Mouse (Mus musculus) lung, embryonic 16.5 days (tissue): ENCODE data around the gene Plppr1. TPM values are rescaled to one million over a fixed set of nuclear protein-coding genes. Genes with fewer than 3 reads are reported as not detected.

Source experiments
- ATAC-seq: fragments of 200-750 bp; cut with Nextera tagmentation; 2 replicates; pipeline ENCODE4 v1.8.0; 2017; ENCODE audit warnings: low read depth, mild to moderate bottlenecking, moderate library complexity
- H3K27ac ChIP-seq: fragments of 300-500 bp; sonication (generic); 2 replicates; pipeline ENCODE4 v1.5.1; 2014; ENCODE audit warnings: mild to moderate bottlenecking, control low read depth, low read length
- H3K27me3 ChIP-seq: fragments of 300-500 bp; sonication (generic); 2 replicates; pipeline ENCODE4 v1.6.1; 2014; ENCODE audit warnings: low read depth, low read length, mixed read lengths; ENCODE audit not compliant: control insufficient read depth, insufficient read depth
- H3K36me3 ChIP-seq: fragments of 300-500 bp; sonication (generic); 2 replicates; pipeline ENCODE4 v1.6.1; 2014; ENCODE audit warnings: low read length; ENCODE audit not compliant: control insufficient read depth, insufficient read depth
- H3K4me1 ChIP-seq: fragments of 300-500 bp; sonication (generic); replicated peaks from 2 replicates; pipeline ENCODE4 v1.6.1; 2014; ENCODE audit warnings: low read length, mixed read lengths; ENCODE audit not compliant: control insufficient read depth, insufficient read depth
- H3K4me2 ChIP-seq: fragments of 300-500 bp; sonication (generic); 2 replicates; pipeline ENCODE4 v1.6.1; 2014; ENCODE audit warnings: low read depth, low read length, control low read depth
- H3K4me3 ChIP-seq: fragments of 300-500 bp; sonication (generic); 2 replicates; pipeline ENCODE4 v1.5.1; 2014; ENCODE audit warnings: mild to moderate bottlenecking, low read length, control low read depth
- H3K9ac ChIP-seq: fragments of 300-500 bp; sonication (generic); 2 replicates; pipeline ENCODE4 v1.6.1; 2014; ENCODE audit warnings: low read length, control low read depth
- H3K9me3 ChIP-seq: fragments of 300-500 bp; sonication (generic); 2 replicates; pipeline ENCODE4 v1.6.1; 2016; ENCODE audit warnings: low read length; ENCODE audit not compliant: control insufficient read depth
- WGBS: fragments of 180-500 bp; shearing (Covaris S2); extraction: QIAGEN DNeasy Blood & Tissue Kit; methylation state at CpG from one replicate; pipeline ENCODE4 v1.1.7; 2014; 5-methylcytosine and 5-hydroxymethylcytosine counted together
- polyA plus RNA-seq: library from polyadenylated mRNA; unstranded; fragments of >200 nt; fragmentation: Nextera tagmentation; extraction: Ambion mirVana; gene quantifications from 2 replicates; pipeline ENCODE4 v1.2.1, GENCODE M21; 2015

Plppr1 gene
- polyA plus RNA-seq, 1 experiment from 2014 or later: 0.98 TPM

DNA sequence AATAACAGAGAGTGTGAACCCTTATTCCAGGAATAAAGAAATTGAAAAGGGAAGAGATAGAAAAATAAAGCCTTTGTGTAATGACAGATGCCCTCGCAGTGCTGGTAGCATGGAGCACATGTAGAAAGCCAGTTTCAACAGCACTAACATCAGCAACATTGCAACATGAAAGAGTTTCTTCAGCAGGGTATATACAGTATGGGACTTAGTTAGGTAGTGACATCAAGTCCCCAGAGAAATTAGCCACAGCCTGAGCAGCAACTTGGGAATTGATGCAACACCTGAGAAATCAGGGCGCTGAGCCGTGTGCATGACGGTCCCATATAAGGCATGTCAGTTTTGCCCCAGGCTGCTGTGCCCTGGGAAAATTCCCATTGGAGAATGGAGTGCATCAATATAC is 179.0 kb downstream of the Plppr1 start:
- H3K9ac ChIP-seq: no peak overlapping the region
- ATAC-seq: no peak
- H3K27ac ChIP-seq: no peak overlapping the region
- H3K4me3 ChIP-seq: no peak overlapping the region
- H3K27me3 ChIP-seq: no peaks in the 10 kb centered on the region
- H3K9me3 ChIP-seq: no peaks in the 10 kb centered on the region
- no peaks in the 10 kb centered on the region for H3K4me1 ChIP-seq
- no peak overlapping the region for H3K4me2 ChIP-seq
- WGBS: 95% methylated on average over 4 of the region's 4 CpGs
- no peaks in the 10 kb centered on the region for H3K36me3 ChIP-seq

DNA sequence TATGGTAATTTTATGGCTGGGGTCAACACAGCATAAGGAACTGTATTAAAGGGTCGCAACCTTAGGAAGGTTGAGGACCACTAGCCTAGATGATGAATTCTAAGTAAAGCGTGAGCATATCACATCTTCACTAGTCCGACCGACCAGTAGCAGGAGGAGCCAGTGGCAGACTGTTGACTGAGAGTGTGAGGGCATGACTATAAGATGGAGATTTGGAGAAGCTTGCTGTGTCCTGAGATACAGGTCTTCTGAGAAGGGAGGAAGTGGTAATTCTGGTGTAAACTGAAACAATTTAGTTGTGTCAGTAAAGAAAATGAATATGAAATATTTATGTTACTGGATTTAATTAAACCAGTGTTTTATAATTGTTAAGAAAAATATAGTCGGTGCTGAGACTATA is 180.4 kb downstream of the Plppr1 start:
- no peak for ATAC-seq
- Histone ChIP-seq H3K36me3 (no peaks in the 10 kb centered on the region), H3K4me2 (no peak overlapping the region), H3K4me3 (no peak overlapping the region), H3K27ac (no peak overlapping the region), H3K27me3 (no peaks in the 10 kb centered on the region), H3K4me1 (no peaks in the 10 kb centered on the region), H3K9ac (no peak overlapping the region), H3K9me3 (no peaks in the 10 kb centered on the region)
- WGBS: 79% methylated on average over 5 of the region's 5 CpGs

DNA sequence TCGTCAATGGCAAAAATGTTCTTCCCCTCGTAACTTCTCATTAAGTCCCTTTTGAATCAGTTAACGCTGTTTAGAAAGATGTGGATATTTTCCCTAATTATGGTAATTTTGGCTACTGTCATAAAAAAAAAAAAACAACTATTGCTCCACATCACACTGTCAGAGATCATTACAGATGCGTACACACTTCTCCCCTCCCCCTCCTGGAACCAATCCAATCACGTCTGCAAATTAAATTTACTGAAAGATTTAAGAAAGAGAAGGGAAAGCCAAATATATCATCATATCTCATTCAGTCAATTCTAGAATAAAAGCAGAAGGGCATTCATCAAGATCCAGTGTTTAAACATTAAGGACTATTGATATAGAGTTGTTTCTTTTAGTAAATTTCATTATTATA is 185.7 kb downstream of the Plppr1 start:
- H3K4me1 ChIP-seq: no peaks in the 10 kb centered on the region
- WGBS: 66% methylated on average over 5 of the region's 5 CpGs
- no peaks in the 10 kb centered on the region for H3K27me3 ChIP-seq
- H3K9me3 ChIP-seq: no peaks in the 10 kb centered on the region
- no peak overlapping the region for H3K27ac ChIP-seq
- H3K36me3 ChIP-seq: no peaks in the 10 kb centered on the region
- no peak overlapping the region for H3K9ac ChIP-seq
- H3K4me3 ChIP-seq: no peak overlapping the region
- H3K4me2 ChIP-seq: no peak overlapping the region
- ATAC-seq: no peak

DNA sequence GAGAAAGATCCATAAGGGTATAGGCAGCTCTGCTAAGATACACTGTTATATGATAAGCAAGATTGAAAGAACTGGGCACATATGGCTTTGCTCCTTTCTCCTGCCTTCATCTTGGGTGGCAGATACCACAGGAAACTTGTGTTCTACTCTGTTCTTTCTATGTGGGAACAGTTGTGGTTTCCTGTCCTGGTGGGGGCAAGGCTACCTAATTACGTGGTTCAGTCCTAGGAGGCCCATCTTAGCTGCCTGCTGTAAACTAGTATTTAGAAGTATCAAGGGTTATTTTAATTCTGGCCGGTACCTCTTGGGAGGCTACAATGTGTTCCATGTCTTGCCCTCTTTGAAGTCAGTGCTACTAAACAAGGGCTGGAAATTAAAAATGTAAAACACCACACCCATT is 186.2 kb downstream of the Plppr1 start:
- no peak overlapping the region for H3K9ac ChIP-seq
- no peak for ATAC-seq
- no peak overlapping the region for H3K4me2 ChIP-seq
- no peaks in the 10 kb centered on the region for H3K36me3 ChIP-seq
- H3K27me3 ChIP-seq: no peaks in the 10 kb centered on the region
- no peak overlapping the region for H3K27ac ChIP-seq
- 92% methylated on average over 2 of the region's 2 CpGs for whole genome bisulfite sequencing
- no peak overlapping the region for H3K4me3 ChIP-seq
- no peaks in the 10 kb centered on the region for H3K9me3 ChIP-seq
- H3K4me1 ChIP-seq: no peaks in the 10 kb centered on the region

DNA sequence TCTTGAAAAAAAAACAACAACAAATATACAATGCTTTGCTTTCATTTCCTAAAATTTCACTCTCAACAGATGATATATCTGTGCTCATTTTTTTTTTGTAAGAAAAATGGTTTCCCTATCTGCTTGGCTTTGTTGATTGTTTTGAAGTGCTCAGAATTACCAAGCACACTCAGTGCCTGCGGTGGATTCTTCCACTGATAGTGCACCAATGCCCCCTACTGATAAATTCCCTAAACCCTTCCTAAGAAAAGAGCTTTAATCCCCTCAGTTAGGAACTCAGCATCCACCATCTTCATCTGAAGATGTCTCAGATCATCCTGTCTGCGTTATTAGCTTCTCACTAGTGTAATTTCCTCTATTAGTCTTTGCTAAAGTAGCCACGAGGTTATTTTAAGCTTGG is 192.2 kb downstream of the Plppr1 start:
- no peaks in the 10 kb centered on the region for H3K36me3 ChIP-seq
- H3K9me3 ChIP-seq: no peaks in the 10 kb centered on the region
- no peak for ATAC-seq
- H3K27ac ChIP-seq: no peak overlapping the region
- WGBS: 25% methylated on average over 3 of the region's 3 CpGs
- no peak overlapping the region for H3K9ac ChIP-seq
- no peak overlapping the region for H3K4me2 ChIP-seq
- H3K4me1 ChIP-seq: no peaks in the 10 kb centered on the region
- H3K4me3 ChIP-seq: no peak overlapping the region
- H3K27me3 ChIP-seq: no peaks in the 10 kb centered on the region

DNA sequence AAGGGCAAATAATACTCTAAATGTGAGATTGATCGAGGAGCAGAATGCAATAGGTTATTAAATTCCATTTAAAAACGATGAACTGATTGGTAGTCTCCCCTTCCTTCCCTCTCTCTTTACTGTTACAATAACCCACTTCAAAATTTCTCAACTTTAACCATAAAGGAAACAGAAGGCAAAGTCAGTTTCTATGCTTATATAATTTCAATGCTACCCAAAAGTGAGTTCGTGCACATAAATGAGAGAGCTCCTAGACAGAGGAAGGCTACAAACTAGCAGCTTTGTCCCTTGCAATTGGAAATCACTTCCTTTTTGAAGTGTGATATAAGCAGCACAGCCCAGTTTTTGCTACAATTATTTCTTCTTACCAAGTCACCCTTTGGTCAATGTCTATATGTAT is 193.1 kb downstream of the Plppr1 start:
- no peaks in the 10 kb centered on the region for H3K4me1 ChIP-seq
- H3K4me3 ChIP-seq: no peak overlapping the region
- no peak overlapping the region for H3K9ac ChIP-seq
- no peak overlapping the region for H3K27ac ChIP-seq
- H3K9me3 ChIP-seq: no peaks in the 10 kb centered on the region
- no peaks in the 10 kb centered on the region for H3K36me3 ChIP-seq
- WGBS: 68% methylated on average over 3 of the region's 3 CpGs
- no peak overlapping the region for H3K4me2 ChIP-seq
- H3K27me3 ChIP-seq: no peaks in the 10 kb centered on the region
- no peak for ATAC-seq

DNA sequence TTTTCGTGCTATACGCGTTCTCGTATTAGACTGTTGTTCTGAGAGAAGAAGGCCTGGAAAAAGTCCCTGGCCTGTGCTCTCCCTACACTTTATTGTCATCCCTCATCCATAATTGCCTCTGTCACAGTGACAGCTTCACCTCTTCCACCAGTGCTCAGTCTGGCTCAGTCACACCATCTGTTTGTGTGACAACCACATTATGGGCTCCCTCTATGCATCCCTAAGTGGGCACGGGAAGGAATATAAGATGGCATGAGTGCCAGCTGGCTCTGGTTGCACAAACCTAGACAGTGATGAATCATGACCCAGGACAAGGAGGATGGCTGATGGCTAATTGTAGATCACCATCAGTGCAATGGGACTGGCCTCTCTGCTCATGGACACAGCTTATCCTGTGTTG is 219.4 kb downstream of the Plppr1 start:
- no peaks in the 10 kb centered on the region for H3K27me3 ChIP-seq
- no peak overlapping the region for H3K4me2 ChIP-seq
- ATAC-seq: no peak
- no peak overlapping the region for H3K4me3 ChIP-seq
- WGBS: 81% methylated on average over 5 of the region's 5 CpGs
- no peak overlapping the region for H3K9ac ChIP-seq
- H3K9me3 ChIP-seq: no peaks in the 10 kb centered on the region
- H3K27ac ChIP-seq: no peak overlapping the region
- H3K36me3 ChIP-seq: no peaks in the 10 kb centered on the region
- H3K4me1 ChIP-seq: no peaks in the 10 kb centered on the region

DNA sequence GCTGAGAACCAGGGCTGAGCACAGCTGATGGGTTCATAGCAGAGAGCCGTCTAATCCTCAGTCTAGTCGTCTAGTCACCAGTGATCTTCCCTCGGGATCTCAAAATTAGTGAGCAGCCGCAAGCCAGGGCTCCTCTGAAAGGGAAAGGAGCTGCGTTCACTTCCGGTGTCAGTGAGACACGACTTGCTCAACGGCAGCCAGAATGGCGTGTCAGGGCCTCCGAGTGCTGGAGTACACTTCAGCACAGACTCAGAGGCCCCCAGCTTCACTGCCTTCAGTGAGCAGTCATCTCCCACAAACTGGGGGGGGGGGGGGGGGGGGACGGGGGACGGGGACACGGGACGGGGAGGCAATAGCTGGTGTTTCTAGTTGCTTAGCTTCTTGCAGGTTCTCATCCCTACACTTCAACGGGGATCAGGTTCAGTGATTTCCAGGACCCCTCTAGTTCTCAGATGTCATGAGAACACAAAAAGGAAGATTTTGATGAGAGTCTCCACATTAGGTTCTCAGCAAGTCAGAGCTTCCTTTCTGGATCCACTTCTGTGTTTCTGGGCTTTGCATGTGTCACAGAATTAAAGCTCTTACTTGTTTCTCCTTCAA is 225.7 kb downstream of the Plppr1 start:
- no peak for ATAC-seq
- no peaks in the 10 kb centered on the region for H3K9me3 ChIP-seq
- H3K4me2 ChIP-seq: no peak overlapping the region
- no peak overlapping the region for H3K4me3 ChIP-seq
- H3K4me1 ChIP-seq: no peaks in the 10 kb centered on the region
- H3K36me3 ChIP-seq: no peaks in the 10 kb centered on the region
- no peak overlapping the region for H3K9ac ChIP-seq
- H3K27ac ChIP-seq: no peak overlapping the region
- H3K27me3 ChIP-seq: no peaks in the 10 kb centered on the region
- 68% methylated on average over 15 of the region's 15 CpGs for WGBS

DNA sequence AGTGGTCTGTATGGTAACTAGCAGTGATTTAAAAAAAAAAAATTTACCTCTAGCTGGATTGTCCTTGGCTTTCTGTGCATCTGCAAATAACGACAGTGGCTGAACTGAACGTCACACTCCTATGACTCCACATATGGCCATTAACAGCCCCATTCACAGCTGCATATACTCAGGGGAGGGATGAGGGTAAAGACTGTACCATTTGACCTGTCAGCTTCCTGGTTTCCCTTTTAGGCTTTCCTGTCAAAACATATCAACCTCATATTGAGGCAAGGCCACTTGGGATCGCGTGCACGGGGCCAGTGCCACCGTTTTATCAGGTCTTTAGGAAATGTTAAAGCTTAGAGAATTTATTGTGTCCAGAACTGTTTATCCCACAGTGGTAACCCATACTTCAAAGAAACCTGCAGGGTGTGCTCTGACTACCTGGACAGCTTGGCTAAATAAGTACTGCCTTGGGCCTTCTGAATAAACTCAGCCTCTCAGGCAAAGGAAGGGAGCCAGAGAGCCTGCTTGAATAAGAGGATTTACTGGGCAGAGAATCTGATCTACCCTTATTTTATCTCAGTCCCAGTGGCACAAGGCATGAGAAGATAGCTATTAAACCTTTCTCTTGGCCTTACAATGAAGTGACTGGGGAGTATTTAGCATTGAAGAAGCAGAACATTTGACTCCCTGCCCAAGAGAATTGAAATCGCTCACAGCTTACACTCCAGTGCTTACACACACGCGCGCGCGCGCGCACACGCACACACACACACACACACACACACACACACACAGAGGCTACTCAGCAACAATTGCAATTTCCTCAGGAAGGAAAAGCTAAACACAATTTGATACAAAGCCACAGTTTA is 226.5 kb downstream of the Plppr1 start:
- H3K9ac ChIP-seq: no peak overlapping the region
- no peak overlapping the region for H3K27ac ChIP-seq
- no peak overlapping the region for H3K4me3 ChIP-seq
- no peaks in the 10 kb centered on the region for H3K4me1 ChIP-seq
- no peak overlapping the region for H3K4me2 ChIP-seq
- no peaks in the 10 kb centered on the region for H3K27me3 ChIP-seq
- H3K36me3 ChIP-seq: no peaks in the 10 kb centered on the region
- no peaks in the 10 kb centered on the region for H3K9me3 ChIP-seq
- WGBS: 59% methylated on average over 15 of the region's 15 CpGs
- 0 out of 2 replicates have a peak, but pooled peaks have one; percentile 23 for ATAC-seq
